Mouse (Mus musculus): Measurements from ENCODE around the gene Wnt7b.

Gene Wnt7b

DNA sequence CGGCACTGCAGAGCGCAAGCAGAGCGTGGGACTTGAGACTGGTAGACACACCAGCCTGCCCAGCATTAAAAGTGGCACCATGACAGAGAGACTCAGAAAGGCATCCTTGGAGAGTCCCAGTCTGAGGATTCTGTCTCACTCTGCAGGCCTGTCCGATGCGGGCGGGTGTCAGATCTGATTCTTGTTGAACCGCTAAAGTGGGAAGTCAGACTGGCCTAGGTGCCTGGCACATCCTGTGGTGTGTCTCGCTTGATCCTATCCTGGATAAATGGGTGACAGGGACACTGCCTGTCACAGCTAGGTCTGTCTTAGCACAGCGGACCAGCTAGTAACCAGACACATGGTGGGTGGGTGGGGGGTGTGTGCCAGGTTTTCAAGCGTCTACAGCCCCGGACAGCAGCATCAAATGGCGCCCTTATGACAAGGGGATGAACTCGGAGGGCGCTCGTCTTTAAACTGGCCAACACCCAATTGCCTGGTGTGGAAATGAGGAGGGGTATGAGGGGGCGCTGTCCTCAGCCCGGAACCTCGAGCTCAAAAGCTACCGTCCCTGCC lies at the start of gene Wnt7b:
Gene Wnt7b, minus strand, starts transcription at position 118 of the 555 bp plus-strand sequence.
- DNase-seq (ENCODE audit: low spot score), result no peak

DNA sequence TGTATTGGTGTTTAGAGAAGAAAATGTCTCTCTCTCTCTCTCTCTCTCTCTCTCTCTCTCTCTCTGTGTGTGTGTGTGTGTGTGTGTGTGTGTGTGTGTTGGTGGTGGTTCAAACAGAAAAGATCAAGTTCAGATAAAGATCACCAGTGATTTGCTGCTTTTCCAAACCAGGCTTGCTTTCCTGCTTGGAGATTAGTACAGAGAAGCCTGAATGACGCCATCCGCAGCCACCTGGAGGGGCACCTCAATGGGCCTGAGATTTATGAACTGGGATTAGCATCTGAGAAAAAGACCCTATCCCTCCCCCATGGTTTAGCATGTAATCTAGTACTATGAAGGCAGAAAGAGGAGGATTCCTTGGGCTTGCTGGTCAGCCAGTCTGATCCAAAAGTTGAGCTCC lies 49.3 kb upstream of the Wnt7b start:
- no peak for DNase-seq (ENCODE audit: low spot score)

- DNase-seq (ENCODE audit: low spot score), result no peak
Observed at GRCm38 (mm10) chr15:85629924-85630545, 47.8 kb upstream of the Wnt7b start.

DNA sequence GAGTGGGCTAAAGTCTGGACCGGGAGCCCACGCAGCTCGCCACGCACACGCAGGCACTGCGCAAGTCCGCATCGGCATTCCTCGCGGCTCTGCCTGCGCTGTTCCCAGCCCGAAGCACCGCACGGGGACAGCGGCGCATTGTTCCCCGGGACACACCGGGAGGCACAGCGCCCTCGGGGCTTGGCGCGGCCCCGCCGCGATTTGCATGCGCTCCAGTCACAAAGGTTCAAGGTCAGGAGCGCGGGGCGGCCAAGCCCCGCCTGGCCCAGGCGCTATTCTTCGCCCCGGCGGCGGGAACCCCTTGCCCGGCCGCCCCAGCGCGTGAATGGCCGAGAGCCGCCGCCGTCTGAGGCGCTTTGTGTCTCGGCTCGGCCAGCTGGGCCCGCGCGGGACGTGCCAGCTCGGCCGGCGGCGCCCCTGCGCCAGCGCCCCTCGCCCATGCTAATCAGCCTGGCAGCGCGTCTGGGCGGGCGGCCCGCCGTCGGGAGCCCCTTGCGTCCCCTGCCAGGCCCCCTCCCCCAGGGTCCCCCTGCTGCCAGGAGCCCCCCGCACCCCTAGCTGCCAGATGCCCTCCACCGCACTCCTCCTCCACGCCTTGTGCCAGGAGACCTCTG lies 43.5 kb upstream of the Wnt7b start:
- DNase-seq (ENCODE audit: low spot score), result no peak

DNA sequence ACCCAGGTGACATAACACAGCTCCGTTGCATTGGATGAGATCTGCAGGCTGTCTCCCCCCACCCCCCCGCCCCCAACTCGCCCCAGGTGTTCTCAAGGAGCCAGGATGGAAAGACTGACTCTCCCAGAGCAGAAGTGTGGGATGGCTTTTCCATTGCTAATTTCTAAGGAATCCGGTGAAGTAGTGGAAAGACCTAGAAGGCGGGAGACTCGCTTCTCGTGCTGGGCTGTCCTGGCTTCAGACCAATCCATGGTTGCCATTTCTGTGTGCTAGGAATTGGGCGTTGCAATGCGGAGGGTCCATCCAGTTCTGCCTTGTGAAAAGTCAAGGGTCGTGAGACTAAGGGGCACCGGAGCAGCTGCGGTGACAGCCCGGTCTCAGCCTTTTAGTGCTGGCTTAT lies 39.9 kb upstream of the Wnt7b start:
- no peak for DNase-seq (ENCODE audit: low spot score)

DNA sequence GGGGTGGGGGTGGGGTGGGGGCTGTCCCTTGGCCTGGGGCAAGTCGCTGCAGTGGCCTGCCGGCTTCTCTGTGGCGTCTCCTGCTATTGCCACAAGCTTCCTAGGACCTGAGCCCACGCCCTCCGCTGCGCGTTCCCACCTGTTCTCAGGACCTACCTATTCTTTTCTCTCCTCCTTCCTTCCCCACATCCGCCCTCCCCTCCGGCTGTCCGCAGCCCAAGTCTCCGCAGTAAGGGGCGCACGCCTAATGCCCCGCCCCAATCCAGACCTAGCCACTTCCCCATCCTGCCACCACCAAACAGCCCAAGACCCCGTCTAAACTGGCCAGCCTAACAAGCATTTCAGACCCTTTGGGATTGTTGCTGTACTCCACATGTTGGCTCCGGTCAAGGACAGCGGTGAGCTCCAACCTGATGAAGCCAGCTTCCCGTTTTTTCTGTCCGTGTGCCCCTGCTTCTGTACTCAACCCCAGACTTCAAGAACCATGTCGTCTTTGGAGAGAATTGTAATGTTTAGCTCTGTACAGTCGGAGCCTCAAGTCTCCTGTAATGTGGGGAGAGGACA lies 33.3 kb upstream of the Wnt7b start:
- no peak for DNase-seq (ENCODE audit: low spot score)

GRCm38 (mm10) chr15:85615075-85615474 lies 32.8 kb upstream of the Wnt7b start:
- DNase-seq (ENCODE audit: low spot score), result peak; percentile 49

- peak; percentile 93 for DNase-seq (ENCODE audit: low spot score)
Observed at GRCm38 (mm10) chr15:85613358-85614266, 31.3 kb upstream of the Wnt7b start.

- peak; percentile 82 for DNase-seq (ENCODE audit: low spot score)
Observed at GRCm38 (mm10) chr15:85612660-85613357, 30.5 kb upstream of the Wnt7b start.

DNA sequence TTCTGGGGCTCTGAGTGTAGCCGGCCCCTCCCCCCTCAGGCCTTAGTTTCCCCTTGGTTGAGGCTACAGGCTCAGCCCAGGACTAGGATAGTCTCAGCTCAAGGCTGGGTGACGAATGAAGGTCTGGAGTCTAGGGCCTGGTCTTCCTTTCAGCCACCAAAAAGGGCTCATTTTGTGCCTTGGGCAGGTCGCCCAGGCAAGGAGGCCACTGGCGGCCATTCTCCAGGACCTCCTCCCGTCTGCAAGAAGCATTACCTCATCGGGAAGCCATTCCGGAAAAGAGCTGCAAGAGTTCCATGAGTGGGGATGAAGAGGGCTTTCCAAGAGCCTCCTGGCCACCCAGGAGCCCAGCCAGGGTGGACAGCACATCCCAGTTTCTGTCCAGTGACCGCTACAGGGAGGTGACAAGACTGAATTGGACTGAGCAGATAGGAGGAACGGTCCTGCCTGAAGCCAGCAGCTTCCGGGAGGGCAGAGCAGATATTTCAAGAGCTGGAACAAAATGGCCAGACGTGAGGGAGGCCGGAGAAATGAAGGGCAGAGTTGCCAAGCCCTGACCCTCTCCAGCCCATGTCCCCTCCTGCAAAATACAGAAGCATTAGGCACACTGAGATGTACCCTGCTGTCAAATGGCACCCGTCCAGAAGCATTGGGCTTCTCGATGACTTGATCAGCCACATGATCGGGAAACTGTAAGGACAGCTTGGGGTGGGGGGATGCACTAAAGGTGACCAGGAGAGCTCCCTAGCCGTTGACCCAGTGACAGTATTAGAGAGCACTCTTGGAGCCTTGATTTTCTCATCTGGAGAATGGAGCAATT lies 29.6 kb upstream of the Wnt7b start:
- DNase-seq (ENCODE audit: low spot score), result peak; percentile 78

DNA sequence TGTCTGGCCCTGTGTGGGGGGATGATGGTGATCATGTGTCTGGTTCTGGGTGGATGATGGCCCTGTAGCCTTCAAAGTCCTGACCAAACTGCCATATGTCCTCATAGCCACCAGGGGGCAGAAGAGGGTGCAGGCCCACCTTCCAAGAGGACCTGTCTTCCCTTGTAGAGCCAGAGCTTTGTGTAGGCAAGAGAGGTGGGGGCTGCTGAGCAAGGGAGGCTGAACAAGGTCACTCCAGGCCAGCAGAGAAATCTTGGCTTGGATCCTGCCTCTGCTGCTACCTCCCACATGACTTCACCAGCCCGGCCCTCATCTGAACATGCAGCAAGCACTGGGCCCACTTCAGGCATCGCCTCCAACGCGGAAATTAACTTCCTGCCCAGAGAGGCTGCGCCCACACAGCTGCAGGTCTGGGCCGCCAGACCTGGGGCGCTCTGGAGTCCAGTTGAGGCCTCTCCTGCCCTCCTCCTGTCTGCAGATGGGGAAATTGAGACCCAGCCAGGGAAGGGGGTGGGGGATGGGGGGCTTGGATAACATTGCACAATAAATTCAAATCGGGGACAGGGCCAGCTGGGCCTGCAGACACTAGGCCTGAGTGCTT lies 28.4 kb upstream of the Wnt7b start:
- DNase-seq (ENCODE audit: low spot score), result peak; percentile 98

DNA sequence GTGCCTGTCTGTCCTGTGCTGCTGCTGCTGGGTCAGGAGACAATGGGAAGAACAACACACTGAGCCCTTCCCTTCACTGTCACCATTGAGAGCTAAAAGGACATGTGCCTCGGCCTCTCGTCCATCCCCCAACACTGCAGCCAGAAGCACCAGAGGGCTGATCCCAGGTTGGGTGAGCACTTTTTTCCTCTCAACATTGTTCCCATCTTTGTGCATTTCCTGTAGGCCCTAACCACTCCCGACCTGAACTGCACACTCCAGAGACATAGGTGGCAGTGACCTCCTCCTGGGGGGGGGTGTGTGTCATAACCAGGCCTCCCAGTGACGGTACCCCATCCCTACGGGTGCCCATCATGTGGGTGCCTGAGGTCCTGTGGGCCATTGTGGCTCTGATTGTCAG lies 27.8 kb upstream of the Wnt7b start:
- DNase-seq (ENCODE audit: low spot score), result no peak

DNA sequence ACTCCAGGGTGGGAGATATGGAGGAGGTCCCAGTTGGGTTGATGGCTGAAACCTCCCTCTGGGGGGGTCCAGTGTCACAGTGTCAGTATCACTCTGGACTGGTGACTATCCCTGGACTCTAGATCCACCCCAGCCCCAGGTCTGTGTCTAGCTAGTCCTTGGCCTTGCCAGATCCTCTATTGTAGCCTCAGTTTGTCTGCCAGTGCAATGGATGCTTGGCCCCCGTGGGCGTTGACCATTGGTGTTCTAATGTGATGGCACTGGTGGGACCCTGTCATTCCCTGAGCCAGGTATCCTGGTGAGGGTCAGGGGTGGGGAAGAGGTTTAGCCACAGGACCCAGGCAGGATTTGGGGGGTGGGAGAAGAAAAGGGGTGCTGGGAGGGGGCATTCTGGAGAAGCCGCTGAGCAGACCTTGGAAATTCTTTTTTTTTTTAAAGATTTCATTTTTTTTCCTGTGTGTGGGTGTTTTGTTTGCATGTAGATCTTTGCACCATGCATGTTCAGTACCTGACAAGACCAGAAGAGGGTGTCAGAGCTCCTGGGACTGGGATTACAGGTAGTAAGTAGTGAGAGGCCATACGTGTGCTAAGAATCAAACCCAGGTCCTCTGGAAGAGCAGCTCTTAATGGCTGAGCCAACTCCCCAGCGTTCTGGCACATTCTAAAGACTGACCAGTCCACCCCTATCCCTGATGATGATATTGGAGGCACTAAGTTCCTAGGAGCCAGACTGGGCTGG lies 27.2 kb upstream of the Wnt7b start:
- peak; percentile 42 for DNase-seq (ENCODE audit: low spot score)

DNA sequence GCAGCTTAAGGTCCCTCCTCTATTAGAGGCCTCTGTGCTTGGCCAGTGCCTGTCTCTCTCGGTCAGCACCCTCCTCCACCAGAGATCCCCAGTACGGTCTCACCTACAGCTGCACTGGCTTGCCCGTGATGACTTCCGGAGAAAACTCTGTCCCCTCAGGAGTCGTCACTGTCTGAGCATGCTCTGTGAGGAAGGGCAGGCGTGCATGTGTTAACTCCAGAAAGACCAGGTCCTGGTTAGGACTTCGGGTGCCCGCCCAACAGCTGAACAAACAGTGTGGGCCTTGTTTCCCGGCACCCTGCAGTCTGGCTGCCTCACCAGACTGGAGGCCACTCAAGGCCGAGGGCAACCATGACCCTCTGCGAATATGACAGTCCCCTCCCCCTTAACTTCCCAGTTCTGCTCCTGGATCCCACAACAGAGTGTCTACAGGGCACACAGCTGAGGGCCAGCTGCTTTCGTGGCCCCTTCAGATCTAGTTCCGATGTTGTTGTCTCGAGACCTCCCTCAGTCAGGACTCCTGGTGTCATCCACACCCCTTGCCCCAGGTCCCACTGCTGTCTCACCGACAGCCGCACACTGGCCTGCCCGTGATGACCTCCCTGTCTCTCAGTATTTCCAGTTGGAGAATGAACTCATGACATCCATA lies 23.8 kb upstream of the Wnt7b start:
- peak; percentile 43 for DNase-seq (ENCODE audit: low spot score)

DNA sequence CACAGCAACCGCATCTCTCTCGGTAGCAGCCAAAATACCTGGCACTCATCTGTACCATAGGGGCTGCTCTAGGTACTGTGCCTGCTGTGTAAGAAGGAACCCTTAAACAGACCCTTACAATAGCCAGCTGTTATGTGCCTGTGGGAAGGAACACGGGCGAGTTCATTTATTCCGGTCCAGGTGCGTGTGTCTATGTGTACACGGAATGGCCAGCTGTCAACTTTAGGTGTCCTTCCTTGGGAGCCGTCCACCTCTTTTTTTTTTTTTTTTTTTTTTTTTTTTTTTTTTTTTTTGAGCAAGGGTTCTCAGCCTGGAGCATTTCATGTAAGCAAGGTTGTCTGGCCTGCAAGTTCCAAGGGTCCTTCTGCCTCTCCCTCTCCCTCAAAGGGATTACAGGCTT lies 22.7 kb upstream of the Wnt7b start:
- DNase-seq (ENCODE audit: low spot score), result no peak

DNA sequence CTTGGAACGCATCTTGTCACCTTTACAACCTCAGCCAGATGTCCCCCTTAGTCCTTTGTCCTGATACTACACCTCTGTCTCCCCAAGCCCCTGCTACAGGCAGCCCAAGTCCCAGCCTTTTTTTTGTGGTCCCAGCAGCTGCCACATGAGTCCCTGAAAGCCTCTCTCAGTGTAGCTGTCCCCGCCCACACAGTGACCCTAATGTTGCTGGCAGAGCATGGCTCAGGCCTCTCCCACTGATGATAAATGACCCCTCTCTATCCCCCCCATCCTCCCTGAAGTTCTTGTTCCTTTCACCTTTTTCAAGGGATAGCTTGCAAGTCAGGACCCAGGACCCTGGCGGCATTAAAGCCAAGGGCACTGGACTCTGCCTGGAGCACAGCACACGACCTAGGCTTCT lies 22.2 kb upstream of the Wnt7b start:
- DNase-seq (ENCODE audit: low spot score), result no peak

DNA sequence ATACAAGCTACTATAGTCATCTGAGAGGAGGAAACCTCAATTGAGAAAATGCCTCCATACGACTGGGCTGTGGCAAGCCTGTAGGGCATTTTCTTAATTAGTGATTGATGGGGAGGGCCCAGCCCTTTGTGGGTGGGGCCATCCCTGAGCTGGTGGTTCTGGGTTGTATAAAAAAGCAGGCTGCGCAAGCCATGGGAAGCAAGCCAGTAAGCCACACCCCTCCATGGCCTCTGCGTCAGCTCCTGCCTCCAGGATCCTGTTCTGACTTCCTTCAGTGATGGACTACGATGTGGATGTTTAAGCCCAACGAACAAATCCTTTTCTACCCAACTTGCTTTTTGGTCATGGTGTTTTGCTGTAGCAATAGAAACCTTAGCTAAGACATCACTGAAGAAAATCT lies 21.1 kb upstream of the Wnt7b start:
- DNase-seq (ENCODE audit: low spot score), result peak; percentile 84

GRCm38 (mm10) chr15:85602733-85603132 lies 20.5 kb upstream of the Wnt7b start:
- no peak for DNase-seq (ENCODE audit: low spot score)

- no peak for DNase-seq (ENCODE audit: low spot score)
Observed at GRCm38 (mm10) chr15:85602021-85602420, 19.7 kb upstream of the Wnt7b start.

Data from MN1 (cell line).